ENCODE assay signal across 8 mouse cellular contexts in genomic region chr9:22085022-22085834, GRCm38 (mm10). TPM values are rescaled to one million over a fixed set of nuclear protein-coding genes. Genes with fewer than 3 reads are reported as not detected.
DNase-seq lines count a peak whose midpoint lies in the region; ATAC-seq lines count a peak whose summit lies in the region.

TSS of gene Ecsit (minus strand) at chr9:22085438.

- ATAC-seq in megakaryocyte progenitor cell, adult 5-6 weeks (replicated peaks; ENCODE audit: poor library complexity) = peak; percentile 100

- peak; percentile 96 for DNase-seq in adipocyte (ENCODE audit: low spot score)
- peak; percentile 97 for DNase-seq in embryo, embryonic 10 days (ENCODE audit: low spot score)
- peak; percentile 81 for DNase-seq in gastrocnemius, postnatal 10 days
- DNase-seq in induced T-regulatory cell, adult 2 months (ENCODE audit: low read depth) = peak; percentile 98
- peak; percentile 96 to 97 for DNase-seq in left cerebral cortex, adult 9 months (ENCODE audit: low spot score in 2 of 2)
- peak; percentile 89 for DNase-seq in right cerebral cortex, postnatal 14 days
- DNase-seq in urinary bladder, postnatal 36 days (ENCODE audit: low spot score in 2 of 2) = peak; percentile 88 to 92

RNA-seq across cellular contexts. Expression of gene Ecsit, which starts in this region (rescaled TPM):
- 10 to 100 TPM; 51.8 to 58.5 TPM for total RNA-seq in gastrocnemius, postnatal 10 days (2021)
- total RNA-seq in megakaryocyte progenitor cell, adult 5-6 weeks (2015) = 10.1 and 12.0 TPM in 2 replicates
- total RNA-seq in megakaryocyte progenitor cell, adult 5-6 weeks (2017) = 20.8 and 24.0 TPM in 2 replicates

Comparison
In these comparisons a context has a peak if more than half of its experiments do, and no peak if none do; other contexts are left out.
1. Peak in every context shown above with its lines: DNase-seq and ATAC-seq.